Mouse (Mus musculus) hindbrain, postnatal 0 days (tissue): ENCODE measurements at regions not wholly inside any gene's neighbourhood (a gene's known extent, or its start where the extent isn't known, plus 50 kb on each side); places are given as distances from the start of the nearest gene placed in this dataset.
A peak's percentile ranks its signal among the peaks of the same experiment; 100 is the strongest.

ENCODE experiments used
- ATAC-seq: fragments of 200-750 bp; cut with Nextera tagmentation; 2 replicates; pipeline ENCODE4 v1.8.0; 2017; ENCODE audit warnings: mild to moderate bottlenecking, moderate TSS enrichment, moderate library complexity
- DNase-seq: peaks from one replicate; pipeline ENCODE4 v3.0.0-alpha.2; 2015; ENCODE audit warnings: low spot score
- H3K27ac ChIP-seq: fragments of 300-500 bp; sonication (generic); 2 replicates; pipeline ENCODE4 v1.5.1; 2014; ENCODE audit warnings: mild to moderate bottlenecking
- H3K27me3 ChIP-seq: fragments of 300-500 bp; sonication (generic); 2 replicates; pipeline ENCODE4 v1.6.1; 2014; ENCODE audit warnings: low read length, mixed read lengths; ENCODE audit not compliant: insufficient read depth
- H3K36me3 ChIP-seq: fragments of 300-500 bp; sonication (generic); 2 replicates; pipeline ENCODE4 v1.6.1; 2014; ENCODE audit warnings: low read length, mixed read lengths; ENCODE audit not compliant: insufficient read depth
- H3K4me1 ChIP-seq: fragments of 300-500 bp; sonication (generic); 2 replicates; pipeline ENCODE4 v1.6.1; 2014; ENCODE audit warnings: antibody characterized with exemption, low read length, mixed read lengths; ENCODE audit not compliant: insufficient read depth
- H3K4me2 ChIP-seq: fragments of 300-500 bp; sonication (generic); 2 replicates; pipeline ENCODE4 v1.6.1; 2014; ENCODE audit warnings: low read depth, mild to moderate bottlenecking, low read length, moderate library complexity, mixed read lengths
- H3K4me3 ChIP-seq: fragments of 300-500 bp; sonication (generic); 2 replicates; pipeline ENCODE4 v1.5.1; 2014; ENCODE audit warnings: low read length
- H3K9ac ChIP-seq: fragments of 300-500 bp; sonication (generic); replicated peaks from 2 replicates; pipeline ENCODE4 v1.6.1; 2014; ENCODE audit warnings: mild to moderate bottlenecking, low read length, moderate library complexity, mixed read lengths
- H3K9me3 ChIP-seq: fragments of 300-500 bp; sonication (generic); 2 replicates; pipeline ENCODE4 v1.6.1; 2016; ENCODE audit warnings: low read length, mixed read lengths
- CTCF ChIP-seq: IDR thresholded peaks from 2 replicates; pipeline ENCODE4 v1.5.1; 2016; ENCODE audit warnings: antibody characterized with exemption, control low read depth, low read depth
- WGBS: fragments of 180-500 bp; shearing (Covaris S2); extraction: QIAGEN DNeasy Blood & Tissue Kit; methylation state at CpG from one replicate; pipeline ENCODE4 v1.1.7; 2014; 5-methylcytosine and 5-hydroxymethylcytosine counted together

DNA sequence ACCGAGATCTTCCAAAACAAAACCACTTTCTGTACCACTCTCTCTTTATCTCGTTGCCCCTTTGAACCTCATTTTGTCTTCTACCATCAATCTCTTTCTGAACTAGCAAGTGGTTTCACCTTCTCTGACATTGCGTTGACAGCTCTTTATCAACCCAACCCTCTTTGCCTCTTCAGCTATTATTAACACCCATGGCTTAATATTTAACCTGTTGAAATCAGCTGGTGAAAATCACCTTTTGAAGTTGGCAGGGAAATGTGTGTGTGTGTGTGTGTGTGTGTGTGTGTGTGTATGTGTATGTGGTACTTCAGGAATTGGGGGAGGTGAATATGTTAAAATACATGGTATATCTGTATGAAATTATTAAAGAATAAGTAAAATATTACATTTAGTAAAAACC is 70.1 kb upstream of the Zfp366 start:
- no peaks in the 10 kb centered on the region for H3K36me3 ChIP-seq
- H3K9me3 ChIP-seq = no peaks in the 10 kb centered on the region
- H3K4me1 ChIP-seq = no peaks in the 10 kb centered on the region; the same call in 1 of the 2 replicates
- TF ChIP-seq CTCF = no peak
- no peak overlapping the region for H3K4me3 ChIP-seq
- H3K4me2 ChIP-seq = no peak overlapping the region
- ATAC-seq (no peak), DNase-seq (no peak)
- H3K27ac ChIP-seq = no peak overlapping the region
- WGBS = 92% methylated on average over 3 of the region's 3 CpGs
- H3K9ac ChIP-seq = no peak overlapping the region
- no peaks in the 10 kb centered on the region for H3K27me3 ChIP-seq

DNA sequence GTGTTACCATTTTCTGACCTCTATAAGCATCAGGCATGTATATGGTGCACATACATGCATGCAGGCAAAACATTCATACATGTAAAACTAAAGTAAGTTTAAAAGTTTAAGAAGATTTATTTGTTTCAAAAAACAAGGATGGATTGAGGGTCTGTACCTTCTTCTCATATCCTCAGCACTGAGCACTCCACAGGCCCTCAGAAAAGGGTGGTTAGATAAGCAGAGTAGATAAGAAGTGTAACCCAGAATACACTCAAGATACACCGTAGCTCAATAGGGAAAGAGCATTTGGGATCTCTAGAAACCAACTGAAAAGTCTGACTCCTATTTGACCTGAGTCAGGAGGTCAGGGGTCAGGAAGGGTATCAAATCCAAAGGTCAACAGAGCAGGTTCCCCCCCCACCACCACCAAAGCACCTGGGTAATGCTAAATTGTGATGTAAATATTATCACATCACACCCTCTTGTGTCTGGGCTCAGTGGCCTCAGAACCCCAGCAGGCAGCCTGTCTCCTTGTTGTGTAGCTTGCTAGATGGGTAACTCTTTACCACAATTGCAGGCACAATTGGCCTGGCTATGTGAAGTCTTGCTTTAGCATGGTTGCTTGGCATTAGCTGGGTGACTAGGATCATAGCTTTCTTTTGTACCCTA is 72.8 kb upstream of the Zfp366 start:
- Histone ChIP-seq H3K36me3 (no peaks in the 10 kb centered on the region), H3K4me2 (no peak overlapping the region), H3K4me1 (no peaks in the 10 kb centered on the region; the same call in 1 of the 2 replicates), H3K4me3 (no peak overlapping the region), H3K9ac (no peak overlapping the region), H3K27me3 (no peaks in the 10 kb centered on the region), H3K9me3 (no peaks in the 10 kb centered on the region), H3K27ac (no peak overlapping the region)
- DNase-seq (no peak), ATAC-seq (no peak)
- TF ChIP-seq CTCF = no peak
- whole genome bisulfite sequencing = 94% methylated on average over 1 of the region's 1 CpGs

DNA sequence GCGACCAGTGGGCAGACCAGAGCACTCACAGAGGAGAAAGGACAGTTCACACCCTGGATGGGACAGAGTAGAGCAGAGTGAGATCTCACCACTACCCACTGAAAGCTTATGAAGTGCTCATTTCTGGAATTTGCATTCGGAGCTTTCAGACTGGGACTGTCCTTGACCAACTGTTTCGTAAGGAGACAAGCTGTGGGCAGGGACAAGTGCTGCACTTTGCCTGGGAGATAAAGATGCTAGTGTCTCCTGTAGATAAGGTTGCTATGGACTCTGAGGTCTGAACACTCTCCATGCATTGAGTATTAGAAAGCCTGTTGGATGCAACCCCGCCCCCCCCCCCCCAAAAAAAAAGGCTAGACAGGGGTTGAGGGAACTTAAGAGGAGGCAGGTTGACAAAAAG is 76.6 kb upstream of the Zfp366 start:
- Histone ChIP-seq H3K4me3 (no peak overlapping the region), H3K27me3 (no peaks in the 10 kb centered on the region), H3K36me3 (no peaks in the 10 kb centered on the region), H3K4me1 (no peaks in the 10 kb centered on the region), H3K4me2 (no peak overlapping the region), H3K9me3 (no peaks in the 10 kb centered on the region), H3K9ac (no peak overlapping the region), H3K27ac (no peak overlapping the region)
- DNase-seq (no peak), ATAC-seq (no peak)
- no peak for TF ChIP-seq CTCF
- WGBS = 83% methylated on average over 4 of the region's 4 CpGs

DNA sequence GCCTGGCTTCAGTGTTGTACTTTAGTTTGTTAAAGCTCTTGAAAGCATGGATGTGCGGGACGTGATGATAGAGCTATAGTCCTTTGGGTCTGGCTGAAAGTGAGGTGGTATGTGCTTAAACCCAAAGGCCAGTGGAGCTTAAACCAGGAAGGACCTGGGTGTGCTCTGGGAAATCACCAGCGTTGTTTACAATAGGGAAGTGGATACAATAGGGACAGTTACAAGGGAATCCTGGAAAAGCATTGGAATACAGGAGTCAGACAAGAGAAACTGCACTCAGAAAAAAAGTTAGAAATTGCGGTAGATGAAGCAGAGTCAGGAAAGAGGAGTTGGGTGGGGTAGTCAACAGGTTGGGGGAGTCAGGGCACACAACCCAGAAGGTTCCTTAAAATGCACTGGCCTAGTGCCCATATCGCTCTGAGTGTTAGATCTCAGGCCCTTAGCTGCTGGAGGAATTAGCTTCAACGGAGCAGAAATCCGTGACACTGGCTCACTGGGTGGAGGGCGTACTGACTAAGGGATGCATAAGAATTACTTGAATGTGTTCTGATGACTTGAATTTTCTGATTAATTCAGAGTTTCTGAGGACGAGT is 82.4 kb upstream of the Zfp366 start:
- Histone ChIP-seq H3K4me3 (no peak overlapping the region), H3K9me3 (no peaks in the 10 kb centered on the region), H3K4me1 (no peaks in the 10 kb centered on the region), H3K9ac (no peak overlapping the region), H3K27ac (0 out of 2 replicates have a peak overlapping the region, but pooled peaks have one; percentile 74), H3K36me3 (no peaks in the 10 kb centered on the region), H3K4me2 (no peak overlapping the region), H3K27me3 (no peaks in the 10 kb centered on the region)
- ATAC-seq (no peak), DNase-seq (no peak)
- 86% methylated on average over 9 of the region's 9 CpGs for WGBS
- no peak for TF ChIP-seq CTCF

DNA sequence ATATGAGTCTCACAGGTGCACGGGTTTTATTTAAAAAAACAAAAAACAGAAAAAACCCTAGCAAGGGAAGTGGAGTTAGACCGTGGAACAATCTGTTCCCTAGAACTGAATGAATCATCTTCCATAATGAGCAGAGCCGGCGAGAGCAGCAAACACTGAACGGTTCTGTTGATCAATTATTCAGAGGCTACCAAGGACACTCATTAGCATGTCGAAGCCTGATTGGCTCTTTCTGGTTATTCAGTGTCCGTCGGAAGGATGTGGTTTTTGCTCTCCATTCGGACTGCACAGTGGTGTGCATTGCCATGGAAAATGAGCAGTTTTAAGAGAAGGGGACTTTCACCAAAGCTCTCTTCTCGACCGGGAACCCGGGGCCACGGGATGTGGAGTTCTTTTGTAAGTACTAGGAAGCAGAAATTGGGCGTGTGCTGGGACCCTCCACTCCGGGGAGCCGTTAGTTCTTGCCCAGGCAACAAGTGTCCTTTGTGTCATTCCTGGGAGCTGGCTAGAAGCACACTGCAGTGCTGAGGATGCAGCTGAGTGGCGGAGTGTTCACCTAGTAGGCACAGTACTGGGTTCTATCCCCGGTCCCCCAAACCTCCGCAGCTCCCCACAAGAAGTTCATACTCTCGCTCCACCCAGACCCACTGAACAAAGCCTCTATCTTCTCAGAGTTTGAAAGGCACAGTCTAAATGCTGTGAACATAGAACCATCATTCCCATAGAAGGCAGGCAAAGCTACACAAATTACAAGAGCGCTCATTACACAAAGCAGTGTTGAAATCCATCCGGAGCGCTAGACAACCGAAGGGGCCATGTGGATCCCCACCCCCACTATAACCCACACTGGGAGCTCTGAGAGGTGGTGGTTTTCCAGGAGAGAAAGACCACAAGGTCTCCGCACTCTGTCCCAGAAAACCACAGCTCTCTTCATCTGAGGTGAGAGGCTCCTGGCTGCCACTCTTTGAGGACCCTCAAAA is 83.9 kb upstream of the Zfp366 start:
- H3K4me2 ChIP-seq = peak overlapping the region; percentile 32
- H3K9ac ChIP-seq = no peak overlapping the region
- peak overlapping the region; percentile 74 for H3K27ac ChIP-seq
- no peaks in the 10 kb centered on the region for H3K36me3 ChIP-seq
- 30% methylated on average over 25 of the region's 25 CpGs for WGBS
- no peak overlapping the region for H3K4me3 ChIP-seq
- no peak for TF ChIP-seq CTCF
- H3K27me3 ChIP-seq = no peaks in the 10 kb centered on the region
- H3K4me1 ChIP-seq = no peaks in the 10 kb centered on the region
- ATAC-seq (peak; percentile 94), DNase-seq (peak; percentile 77)
- H3K9me3 ChIP-seq = no peaks in the 10 kb centered on the region

DNA sequence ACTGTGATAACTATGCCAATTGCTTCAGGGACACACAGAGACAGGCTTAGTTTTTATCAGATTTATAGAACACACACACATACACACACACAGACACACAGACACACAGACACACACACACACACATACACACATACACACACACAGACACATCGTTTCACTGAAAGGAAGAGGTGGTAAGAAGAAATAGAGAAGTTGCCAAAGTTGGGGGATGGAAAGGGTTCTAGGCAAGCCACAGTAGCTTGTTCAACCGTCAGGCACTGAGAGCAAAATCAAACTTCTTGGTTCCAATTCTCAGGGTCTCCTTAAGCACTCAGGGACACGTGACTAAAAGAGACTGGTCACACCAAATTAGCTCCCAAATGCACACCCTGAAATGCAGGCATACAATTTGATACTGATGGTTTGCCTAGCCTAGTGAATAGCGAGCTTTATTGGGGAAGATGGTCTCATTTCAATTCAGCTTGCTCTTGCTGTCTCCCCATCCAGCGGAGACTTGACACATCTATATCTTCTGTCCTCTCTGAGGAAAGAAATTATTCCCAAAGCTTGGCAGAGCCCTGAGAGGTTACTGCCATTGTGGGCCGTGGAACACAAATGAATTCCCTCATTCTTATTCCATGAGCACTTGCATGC is 84.7 kb upstream of the Zfp366 start:
- no peaks in the 10 kb centered on the region for H3K9me3 ChIP-seq
- peak overlapping the region; percentile 74 for H3K27ac ChIP-seq
- no peaks in the 10 kb centered on the region for H3K4me1 ChIP-seq
- DNase-seq (peak; percentile 53), ATAC-seq (peak; percentile 74)
- peak overlapping the region; percentile 32 for H3K4me2 ChIP-seq
- H3K9ac ChIP-seq = no peak overlapping the region
- no peaks in the 10 kb centered on the region for H3K36me3 ChIP-seq
- no peak for TF ChIP-seq CTCF
- 26% methylated on average over 6 of the region's 6 CpGs for WGBS
- no peaks in the 10 kb centered on the region for H3K27me3 ChIP-seq
- no peak overlapping the region for H3K4me3 ChIP-seq
